ENCODE assay signal across 8 mouse cellular contexts in the genomic region with DNA sequence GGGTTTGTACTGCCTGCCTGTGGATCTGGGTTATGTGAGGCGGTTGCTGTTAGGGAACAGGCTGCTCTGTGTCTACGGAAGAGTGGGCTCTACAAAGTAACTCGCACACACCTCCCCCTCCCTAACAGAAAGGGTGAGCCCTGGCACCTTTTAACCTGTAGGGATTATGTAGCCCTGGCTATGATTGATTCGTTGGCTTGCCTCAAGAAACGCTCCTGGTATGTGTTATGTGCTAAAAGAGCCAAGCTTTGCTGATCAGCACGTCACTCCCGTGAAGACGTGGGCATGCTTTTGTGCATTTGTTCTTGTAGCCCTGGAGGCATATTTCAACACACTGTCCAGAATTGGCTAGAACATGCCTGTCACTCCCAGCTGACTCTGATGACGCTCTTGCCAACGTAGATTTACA.
DNase-seq lines count a peak whose midpoint lies in the region; ATAC-seq and TF ChIP-seq lines count a peak whose summit lies in the region.

No protein-coding gene starts in this region.

- no peaks in the 10 kb centered on the region for H3K36me3 ChIP-seq in kidney, embryonic 16.5 days (ENCODE audit: insufficient read depth, low read length)
- H3K36me3 ChIP-seq in kidney, adult 2 months (ENCODE audit: control insufficient read depth, insufficient read depth, low read length) = no peaks in the 10 kb centered on the region
- no peaks in the 10 kb centered on the region for H3K36me3 ChIP-seq in embryonic facial prominence, embryonic 13.5 days

- H3K27me3 ChIP-seq in kidney, embryonic 16.5 days (ENCODE audit: insufficient read depth, low read length) = no peaks in the 10 kb centered on the region
- no peaks in the 10 kb centered on the region for H3K27me3 ChIP-seq in kidney, adult 2 months (replicated peaks; ENCODE audit: control insufficient read depth, insufficient read depth, low read length)
- no peaks in the 10 kb centered on the region for H3K27me3 ChIP-seq in embryonic facial prominence, embryonic 13.5 days

- ATAC-seq in kidney, embryonic 16.5 days (ENCODE audit: low FRiP score, low TSS enrichment) = peak; percentile 51; the same call in 1 of the 2 replicates
- ATAC-seq in embryonic facial prominence, embryonic 13.5 days (ENCODE audit: insufficient number of reproducible peaks, insufficient read depth, low FRiP score, low TSS enrichment, low read depth) = no peak

- no peak overlapping the region for H3K9ac ChIP-seq in kidney, embryonic 16.5 days (replicated peaks; ENCODE audit: low read length)
- no peak overlapping the region for H3K9ac ChIP-seq in embryonic facial prominence, embryonic 13.5 days

- no peak overlapping the region for H3K4me3 ChIP-seq in kidney, embryonic 16.5 days (ENCODE audit: low read length)
- H3K4me3 ChIP-seq in kidney, adult 2 months (ENCODE audit: insufficient read depth, low read depth, low read length) = no peak overlapping the region
- no peak overlapping the region for H3K4me3 ChIP-seq in embryonic facial prominence, embryonic 13.5 days

- no peak for TF ChIP-seq POLR2A in kidney, adult 2 months (IDR thresholded peaks at IDR 0.05; ENCODE audit: low read depth, low read length)

- H3K9me3 ChIP-seq in kidney, embryonic 16.5 days (ENCODE audit: low read length) = peaks cover 8% of the 10 kb centered on the region; the same call in 1 of the 2 replicates
- 0 out of 2 replicates have a peak, but pooled peaks cover 8% of the 10 kb centered on the region for H3K9me3 ChIP-seq in embryonic facial prominence, embryonic 13.5 days

- no peak for TF ChIP-seq CTCF in kidney, adult 2 months (conservative IDR thresholded peaks at IDR 0.05; ENCODE audit: insufficient read depth, insufficient read length, low read depth, low read length)

- 36% methylated on average over 10 of the region's 10 CpGs for WGBS in kidney, embryonic 16.5 days
- 43% methylated on average over 10 of the region's 10 CpGs for WGBS in kidney, adult 2 months
- 33% methylated on average over 10 of the region's 10 CpGs for WGBS in embryonic facial prominence, embryonic 13.5 days

- H3K27ac ChIP-seq in kidney, embryonic 16.5 days (ENCODE audit: low read length) = no peak overlapping the region
- H3K27ac ChIP-seq in kidney, adult 2 months (ENCODE audit: insufficient read depth, low read depth, low read length) = no peak overlapping the region
- H3K27ac ChIP-seq in embryonic facial prominence, embryonic 13.5 days = no peak overlapping the region

- DNase-seq in adrenal gland, postnatal 14 days = peak; percentile 42
- no peak for DNase-seq in adrenal gland, postnatal 4 days (ENCODE audit: low spot score in 2 of 2)
- no peak for DNase-seq in kidney, adult 2 months
- peak; percentile 36 for DNase-seq in lung, postnatal 25 days (ENCODE audit: low spot score)
- no peak for DNase-seq in urinary bladder, postnatal 14 days (ENCODE audit: low spot score)
- DNase-seq in spleen, adult 18-20 months = no peak

- H3K4me1 ChIP-seq in kidney, embryonic 16.5 days (ENCODE audit: insufficient read depth, low read length) = peaks cover 11% of the 10 kb centered on the region
- H3K4me1 ChIP-seq in kidney, adult 2 months (ENCODE audit: control insufficient read depth, insufficient read depth, low read length) = peaks cover 8% of the 10 kb centered on the region; the same call in 1 of the 2 replicates
- H3K4me1 ChIP-seq in embryonic facial prominence, embryonic 13.5 days = peaks cover 13% of the 10 kb centered on the region

- H3K4me2 ChIP-seq in kidney, embryonic 16.5 days (replicated peaks; ENCODE audit: low read depth, low read length) = no peak overlapping the region
- H3K4me2 ChIP-seq in embryonic facial prominence, embryonic 13.5 days = peak overlapping the region; percentile 41

Comparison
In these comparisons a context has a peak if more than half of its experiments do, and no peak if none do; other contexts are left out.
1. DNase-seq: peak in adrenal gland, postnatal 14 days (single experiment) and lung, postnatal 25 days (single experiment); none in adrenal gland, postnatal 4 days (0 of 2), kidney, adult 2 months (single experiment), urinary bladder, postnatal 14 days (single experiment) and spleen, adult 18-20 months (0 of 2).